Mouse (Mus musculus) mesoderm, embryonic 11.5 days (tissue): ENCODE data around the gene Hmgxb4.
"Not testable (repeated sequence)": the region's sequence is repeated elsewhere in the genome, so short reads cannot be mapped to it uniquely, and the experiment has no call there.

Source experiments
- DNase-seq: peaks from one replicate; pipeline ENCODE4 v3.0.0-alpha.2; 2012; ENCODE audit warnings: low read depth, low spot score

Gene Hmgxb4

DNA sequence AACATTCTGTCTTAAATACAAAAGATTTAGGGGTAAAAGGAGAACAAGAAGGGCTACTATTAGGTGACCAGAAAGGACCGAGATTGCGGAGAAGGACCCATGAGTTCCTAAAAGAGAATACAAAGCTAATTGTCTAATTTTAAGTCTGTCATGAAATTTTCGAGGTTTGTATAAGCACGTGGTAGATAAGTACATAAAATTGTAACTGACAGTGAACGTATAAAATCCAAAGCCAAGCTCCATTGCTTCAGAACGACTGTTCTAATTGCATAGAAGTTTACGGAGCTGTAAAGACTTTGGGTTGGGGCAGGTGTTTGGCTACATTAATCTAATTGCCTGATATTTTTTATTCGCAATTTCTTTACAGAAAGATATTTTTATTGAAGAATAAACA lies at the start of gene Hmgxb4:
Gene Hmgxb4 (plus strand): TSS at position 276 of the 394 bp plus-strand sequence.
- DNase-seq, result no peak

- no peak for DNase-seq
Measured at GRCm38 (mm10) chr8:74949445-74949844, 43.7 kb upstream of the Hmgxb4 start.

DNA sequence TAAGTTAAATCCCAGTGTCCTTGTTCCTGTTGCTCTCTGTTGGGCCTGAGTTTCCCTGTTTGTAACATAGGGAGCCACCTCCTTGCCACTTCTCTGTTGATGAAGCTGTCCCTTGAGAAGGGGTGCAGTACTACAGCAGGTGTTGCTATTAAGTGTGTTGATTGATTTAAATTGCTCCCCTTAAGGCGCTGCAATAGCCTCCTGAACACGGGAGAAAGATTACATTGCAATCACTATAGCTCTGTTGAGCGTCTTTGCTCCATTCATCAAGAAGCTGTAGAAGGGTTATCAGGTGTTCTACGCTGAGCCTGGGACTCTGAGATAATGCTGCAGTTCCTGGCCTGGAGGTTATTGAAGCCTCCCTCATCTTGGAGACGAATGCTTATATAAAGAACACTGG lies 29.2 kb upstream of the Hmgxb4 start:
- DNase-seq, result no peak

DNA sequence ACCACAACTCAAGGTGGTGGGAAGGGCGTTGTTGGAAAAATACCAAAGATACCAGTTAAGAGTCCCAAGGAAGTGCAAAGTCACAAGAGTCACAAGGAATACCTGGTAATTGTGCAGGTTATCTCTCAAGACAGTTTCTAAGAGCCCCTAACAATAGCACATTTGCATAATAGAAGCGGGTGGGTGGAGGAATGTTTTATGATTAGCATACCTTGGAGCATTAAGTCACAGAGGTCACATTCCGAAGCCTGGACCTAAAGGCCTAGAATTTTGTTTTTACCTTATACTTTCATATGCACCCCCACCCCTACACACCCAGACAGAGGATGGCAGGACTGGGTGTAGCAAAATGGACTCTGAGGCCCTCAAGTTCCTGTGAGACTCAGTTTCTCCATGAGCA lies 22.9 kb upstream of the Hmgxb4 start:
- not testable (repeated sequence) for DNase-seq

DNA sequence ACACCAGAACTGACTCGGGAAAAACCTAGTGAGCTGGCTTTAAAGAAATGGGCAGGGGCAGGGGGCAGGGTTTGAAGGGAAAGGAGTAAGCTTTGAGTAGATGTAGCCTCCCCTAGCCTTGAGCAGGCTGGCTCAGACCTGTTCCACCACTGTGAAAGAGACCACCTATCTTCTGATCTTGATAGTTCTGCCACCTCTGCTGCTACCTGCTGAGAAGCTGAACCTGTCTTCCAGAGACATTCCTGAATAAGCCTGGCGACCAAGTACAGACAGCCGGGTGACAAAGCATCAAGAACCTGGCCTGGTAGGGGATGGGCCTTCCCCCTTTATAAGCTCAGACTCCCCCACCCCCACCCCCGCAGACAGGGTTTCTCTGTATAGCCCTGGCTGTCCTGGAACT lies 21.5 kb upstream of the Hmgxb4 start:
- DNase-seq, result no peak

GRCm38 (mm10) chr8:74972322-74972883 lies 20.8 kb upstream of the Hmgxb4 start:
- DNase-seq, result no peak

DNA sequence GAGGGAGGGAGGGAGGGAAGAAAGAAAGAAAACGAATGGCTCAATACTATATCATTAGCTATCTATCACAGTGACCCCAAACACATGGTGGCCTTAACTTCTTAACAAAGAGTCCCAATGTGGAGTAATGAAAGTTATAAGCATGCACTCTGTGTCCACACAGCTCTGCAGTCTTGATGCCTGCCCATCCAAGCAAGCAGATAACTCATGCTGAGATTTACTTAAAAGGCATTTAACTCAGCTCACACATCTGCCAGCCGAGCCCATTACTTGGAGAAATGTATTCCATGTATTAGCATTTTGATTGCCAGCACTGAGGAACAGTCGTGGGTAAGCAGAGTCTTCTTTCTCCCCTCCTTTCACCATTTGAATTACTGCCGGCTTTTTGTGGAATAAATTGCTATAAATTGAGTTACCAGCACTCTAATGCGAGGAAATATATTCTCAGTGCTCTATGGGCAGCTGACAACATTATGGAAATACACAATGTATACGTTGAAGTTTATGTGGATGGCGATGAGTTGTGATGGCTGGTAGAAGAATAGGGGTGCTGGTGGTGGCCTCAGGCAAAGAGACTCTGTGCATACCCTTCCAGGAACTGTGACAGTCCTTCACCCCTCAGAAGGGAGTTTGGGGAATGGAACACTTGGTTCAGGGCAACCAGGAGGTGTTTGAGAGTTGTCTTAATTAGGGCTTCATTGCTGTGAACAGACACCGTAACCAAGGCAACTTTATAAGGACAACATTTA lies 19.9 kb upstream of the Hmgxb4 start:
- peak; percentile 21 for DNase-seq

DNA sequence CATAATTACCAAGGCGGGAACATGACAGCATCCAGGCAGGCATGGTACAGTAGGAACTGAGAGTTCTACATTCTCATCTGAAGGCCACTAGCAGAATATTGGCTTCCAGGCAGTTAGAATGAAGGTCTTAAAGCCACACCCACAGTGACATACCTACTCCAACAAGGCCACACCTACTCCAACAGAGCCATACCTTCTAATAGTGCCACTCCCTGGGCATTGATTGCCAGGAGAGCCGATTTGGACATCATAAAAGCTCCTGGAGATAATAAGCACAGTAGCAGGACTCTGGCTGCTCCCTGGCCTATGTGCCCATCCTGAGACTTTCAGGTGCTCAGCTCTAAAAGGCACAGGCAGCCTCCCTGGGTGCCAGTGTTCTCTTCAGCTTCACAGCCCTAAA lies 19.3 kb upstream of the Hmgxb4 start:
- DNase-seq, result no peak

GRCm38 (mm10) chr8:74977427-74977826 lies 15.7 kb upstream of the Hmgxb4 start:
- peak; percentile 49 for DNase-seq

- no peak for DNase-seq
Measured at GRCm38 (mm10) chr8:74980060-74980710, 13.0 kb upstream of the Hmgxb4 start.

DNA sequence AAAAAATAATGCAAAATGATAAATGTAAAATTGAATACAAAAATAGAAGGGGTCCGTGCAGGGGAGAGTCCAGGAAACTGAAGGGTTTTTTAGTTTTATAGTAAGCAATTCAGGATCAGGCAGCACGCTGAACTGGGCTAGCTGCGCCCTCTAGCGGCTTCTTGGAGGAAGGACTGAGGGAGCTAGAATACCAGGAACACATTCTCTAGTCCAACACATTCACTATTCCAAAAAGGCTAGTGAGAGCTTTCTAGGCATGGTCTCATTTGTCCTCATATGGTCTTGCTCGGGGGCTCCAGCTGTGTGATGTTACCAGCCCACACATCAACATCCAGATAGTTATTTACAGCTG lies 12.5 kb upstream of the Hmgxb4 start:
- peak; percentile 75 for DNase-seq

DNA sequence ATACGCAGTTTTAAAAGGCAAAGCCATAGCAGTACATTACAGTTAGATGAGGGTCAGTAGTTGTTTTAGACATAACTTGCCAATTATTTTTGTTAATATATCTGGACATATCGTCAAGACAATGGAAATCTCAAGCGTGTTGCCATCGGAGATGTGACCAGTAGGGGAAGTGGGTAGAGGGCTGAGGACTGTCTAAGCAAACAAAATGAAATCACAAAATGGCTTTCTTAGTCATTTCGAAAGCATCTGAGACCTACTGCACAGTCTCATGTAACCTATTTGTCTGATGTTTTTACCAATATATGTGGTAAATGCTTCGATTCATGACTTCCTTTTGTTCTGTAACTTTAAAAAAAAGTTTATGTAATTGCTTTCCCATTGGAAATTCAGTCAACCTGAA lies 11.3 kb upstream of the Hmgxb4 start:
- DNase-seq, result no peak

- no peak for DNase-seq
Measured at GRCm38 (mm10) chr8:74987436-74987835, 5.7 kb upstream of the Hmgxb4 start.

GRCm38 (mm10) chr8:74990021-74990420 lies 3.1 kb upstream of the Hmgxb4 start:
- no peak for DNase-seq

- DNase-seq, result peak; percentile 92
Measured at GRCm38 (mm10) chr8:74993475-74994451, 607 bp downstream of the Hmgxb4 start.

- peak; percentile 19 for DNase-seq
Measured at GRCm38 (mm10) chr8:74994540-74994939, 1.4 kb downstream of the Hmgxb4 start.

GRCm38 (mm10) chr8:75000431-75000830 lies 7.3 kb downstream of the Hmgxb4 start:
- DNase-seq, result no peak

DNA sequence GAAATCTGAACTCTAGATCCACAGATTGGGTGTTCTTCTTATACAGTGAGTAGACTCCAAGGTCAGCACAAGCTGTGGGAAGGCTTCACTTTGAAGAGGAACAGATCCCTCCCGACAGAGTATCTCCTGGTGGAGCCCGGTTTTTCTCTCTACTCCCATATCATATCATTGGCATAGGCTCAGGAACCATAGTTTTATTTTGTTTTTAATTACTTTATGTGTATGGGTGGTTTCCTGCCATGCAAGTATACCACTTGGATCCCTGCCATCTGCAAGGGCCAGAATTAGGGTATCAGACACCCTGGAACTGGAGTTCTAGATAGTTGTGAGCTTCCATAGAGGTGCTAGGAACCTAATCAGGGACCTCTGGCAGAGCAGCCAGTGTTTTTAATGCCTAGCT lies 15.7 kb downstream of the Hmgxb4 start:
- DNase-seq, result no peak

DNA sequence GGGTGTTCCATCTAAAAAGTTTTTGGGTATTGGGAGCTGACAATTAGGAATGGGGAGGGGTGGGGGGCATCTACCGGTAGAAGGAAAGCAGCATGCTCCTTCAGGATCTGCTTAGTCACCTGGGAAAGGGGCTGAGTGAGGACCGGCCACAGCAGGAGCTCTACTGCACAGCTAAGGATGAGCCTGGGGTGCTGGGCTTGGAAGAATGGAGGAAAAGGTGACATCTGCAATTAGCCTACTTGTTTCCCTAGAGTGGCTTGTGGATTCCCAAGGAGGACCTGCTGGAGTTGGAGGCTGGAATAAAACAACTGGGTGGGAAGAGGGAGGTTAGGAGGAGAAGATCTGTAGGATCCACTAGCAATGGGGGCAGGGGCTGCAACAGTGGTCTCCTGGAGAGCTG lies 20.4 kb downstream of the Hmgxb4 start:
- DNase-seq, result no peak

DNA sequence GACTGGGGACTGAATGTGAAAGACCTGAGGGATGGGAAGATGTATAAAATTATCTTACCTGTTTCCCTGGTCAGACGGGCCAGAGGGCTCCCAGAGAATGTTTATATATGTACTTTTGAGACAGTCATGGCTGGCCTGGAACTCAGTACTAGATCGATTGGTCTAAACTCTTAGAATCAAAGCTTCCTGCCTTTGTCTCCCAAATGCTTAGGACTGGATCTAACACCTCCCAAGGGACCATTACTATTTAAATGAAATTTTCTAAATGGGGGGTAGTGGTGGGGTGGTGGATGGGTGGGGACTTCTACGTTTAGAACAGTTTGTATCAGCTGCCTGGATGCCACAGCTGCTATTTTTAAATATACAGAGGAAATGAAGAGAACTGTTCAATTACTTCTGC lies 20.8 kb downstream of the Hmgxb4 start:
- no peak for DNase-seq

- no peak for DNase-seq
Measured at GRCm38 (mm10) chr8:75015981-75016380, 22.8 kb downstream of the Hmgxb4 start.

GRCm38 (mm10) chr8:75016422-75016821 lies 23.3 kb downstream of the Hmgxb4 start:
- no peak for DNase-seq
